Mouse (Mus musculus) kidney, embryonic 16.5 days (tissue): Measurements from ENCODE around the gene Rbx1. TPM values are rescaled to one million over a fixed set of nuclear protein-coding genes. Genes with fewer than 3 reads are reported as not detected.

Source experiments
- ATAC-seq: fragments of 200-750 bp; cut with Nextera tagmentation; 2 replicates; pipeline ENCODE4 v1.8.0; 2017; ENCODE audit warnings: moderate TSS enrichment; ENCODE audit not compliant: low FRiP score, low TSS enrichment
- H3K27ac ChIP-seq: fragments of 300-500 bp; sonication (generic); 2 replicates; pipeline ENCODE4 v1.5.1; 2014; ENCODE audit warnings: low read length
- H3K27me3 ChIP-seq: fragments of 300-500 bp; sonication (generic); 2 replicates; pipeline ENCODE4 v1.6.1; 2014; ENCODE audit warnings: low read length, control low read depth, mixed read lengths; ENCODE audit not compliant: insufficient read depth
- H3K36me3 ChIP-seq: fragments of 300-500 bp; sonication (generic); 2 replicates; pipeline ENCODE4 v1.6.1; 2014; ENCODE audit warnings: low read length, control low read depth, mixed read lengths; ENCODE audit not compliant: insufficient read depth
- H3K4me1 ChIP-seq: fragments of 300-500 bp; sonication (generic); 2 replicates; pipeline ENCODE4 v1.6.1; 2014; ENCODE audit warnings: low read length, control low read depth, mixed read lengths; ENCODE audit not compliant: insufficient read depth
- H3K4me2 ChIP-seq: fragments of 300-500 bp; sonication (generic); replicated peaks from 2 replicates; pipeline ENCODE4 v1.6.1; 2014; ENCODE audit warnings: low read depth, low read length
- H3K4me3 ChIP-seq: fragments of 300-500 bp; sonication (generic); 2 replicates; pipeline ENCODE4 v1.5.1; 2014; ENCODE audit warnings: mild to moderate bottlenecking, low read length
- H3K9ac ChIP-seq: fragments of 300-500 bp; sonication (generic); replicated peaks from 2 replicates; pipeline ENCODE4 v1.6.1; 2014; ENCODE audit warnings: low read length
- H3K9me3 ChIP-seq: fragments of 300-500 bp; sonication (generic); 2 replicates; pipeline ENCODE4 v1.6.1; 2016; ENCODE audit warnings: low read length, control low read depth
- WGBS: fragments of 180-500 bp; shearing (Covaris S2); extraction: QIAGEN DNeasy Blood & Tissue Kit; methylation state at CpG from one replicate; pipeline ENCODE4 v1.1.7; 2014; 5-methylcytosine and 5-hydroxymethylcytosine counted together
- polyA plus RNA-seq: library from polyadenylated mRNA; unstranded; fragments of >200 nt; fragmentation: Nextera tagmentation; extraction: Ambion mirVana; gene quantifications from 2 replicates; pipeline ENCODE4 v1.2.1, GENCODE M21; 2015

Rbx1 gene
- polyA plus RNA-seq, 1 experiment from 2014 or later: 423 TPM

GRCm38 (mm10) chr15:81439236-81439635 is 26.9 kb upstream of the Rbx1 start:
- H3K4me3 ChIP-seq: no peak overlapping the region
- H3K4me1 ChIP-seq: no peaks in the 10 kb centered on the region
- H3K36me3 ChIP-seq: peaks cover 10% of the 10 kb centered on the region
- no peaks in the 10 kb centered on the region for H3K27me3 ChIP-seq
- no peak for ATAC-seq
- H3K9ac ChIP-seq: no peak overlapping the region
- no peak overlapping the region for H3K4me2 ChIP-seq
- no peaks in the 10 kb centered on the region for H3K9me3 ChIP-seq
- no peak overlapping the region for H3K27ac ChIP-seq

- H3K4me2 ChIP-seq: no peak overlapping the region
- H3K4me3 ChIP-seq: no peak overlapping the region
- WGBS: 48% methylated on average over 3 of the region's 3 CpGs
- no peak overlapping the region for H3K27ac ChIP-seq
- H3K9ac ChIP-seq: no peak overlapping the region
- H3K36me3 ChIP-seq: peaks cover 21% of the 10 kb centered on the region
- ATAC-seq: no peak
- H3K9me3 ChIP-seq: no peaks in the 10 kb centered on the region
- no peaks in the 10 kb centered on the region for H3K27me3 ChIP-seq
- no peaks in the 10 kb centered on the region for H3K4me1 ChIP-seq
Observed at GRCm38 (mm10) chr15:81448463-81448862, 17.6 kb upstream of the Rbx1 start.

DNA sequence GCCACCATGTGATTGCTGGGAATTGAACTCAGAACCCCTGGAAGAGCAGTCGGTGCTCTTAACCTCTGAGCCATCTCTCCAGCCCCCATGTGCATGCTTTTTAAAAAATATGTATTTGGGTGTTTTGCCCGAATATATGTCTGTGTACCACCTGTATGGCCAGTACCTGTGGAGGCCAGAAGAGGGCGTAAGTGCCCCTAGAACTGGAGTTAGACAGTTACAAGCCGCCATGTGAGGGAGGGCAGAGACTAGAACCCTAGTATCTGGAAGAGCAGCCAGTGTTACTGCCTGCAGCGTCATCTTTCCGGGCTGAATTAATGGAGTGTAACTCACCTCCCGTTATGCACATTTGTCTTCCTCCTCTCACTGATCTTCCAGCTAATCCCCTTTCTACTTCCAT is 4.6 kb upstream of the Rbx1 start:
- no peaks in the 10 kb centered on the region for H3K27me3 ChIP-seq
- no peak for ATAC-seq
- no peak overlapping the region for H3K27ac ChIP-seq
- peaks cover 12% of the 10 kb centered on the region; the same call in 1 of the 2 replicates for H3K9me3 ChIP-seq
- 67% methylated on average over 7 of the region's 7 CpGs for WGBS
- H3K4me2 ChIP-seq: no peak overlapping the region
- H3K36me3 ChIP-seq: peaks cover 12% of the 10 kb centered on the region; the same call in 1 of the 2 replicates
- no peak overlapping the region for H3K4me3 ChIP-seq
- no peaks in the 10 kb centered on the region for H3K4me1 ChIP-seq
- H3K9ac ChIP-seq: no peak overlapping the region

DNA sequence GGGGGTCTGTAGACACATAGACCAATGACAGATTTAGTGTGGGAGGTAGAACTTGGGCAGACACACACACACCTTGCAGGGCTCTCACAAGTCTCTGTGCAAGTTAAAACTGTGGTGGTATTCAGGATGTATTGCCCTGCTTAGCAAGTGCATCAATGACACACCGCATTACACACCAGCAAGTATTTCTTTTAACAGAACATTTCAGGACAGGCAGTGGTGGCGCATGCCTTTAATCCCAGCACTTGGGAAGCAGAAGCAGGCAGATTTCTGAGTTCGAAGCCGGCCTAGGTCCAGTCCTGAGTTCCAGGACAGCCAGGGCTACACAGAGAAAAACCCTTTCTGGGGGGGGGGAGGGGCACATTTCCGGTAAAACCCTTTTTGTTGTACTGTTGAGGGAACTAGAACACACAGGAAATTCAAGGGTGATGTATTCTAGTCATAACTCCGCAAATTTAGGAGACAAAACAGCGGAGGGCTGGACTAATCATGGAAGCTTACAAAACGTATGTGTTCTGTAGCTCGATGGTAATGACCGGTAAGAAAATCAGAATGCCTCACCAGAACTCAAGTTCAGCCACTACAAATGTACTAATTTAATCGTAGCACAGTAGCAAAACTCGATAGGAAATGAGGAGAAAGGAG is 958 bp upstream of the Rbx1 start:
- no peak for ATAC-seq
- Histone ChIP-seq H3K9ac (peak overlapping the region; percentile 78), H3K36me3 (peaks cover 22% of the 10 kb centered on the region), H3K27me3 (no peaks in the 10 kb centered on the region), H3K9me3 (peaks cover 12% of the 10 kb centered on the region; the same call in 1 of the 2 replicates), H3K4me2 (peak overlapping the region; percentile 60), H3K4me1 (peaks cover 11% of the 10 kb centered on the region), H3K27ac (peak overlapping the region; percentile 89), H3K4me3 (peak overlapping the region; percentile 71)
- 77% methylated on average over 12 of the region's 12 CpGs for WGBS

DNA sequence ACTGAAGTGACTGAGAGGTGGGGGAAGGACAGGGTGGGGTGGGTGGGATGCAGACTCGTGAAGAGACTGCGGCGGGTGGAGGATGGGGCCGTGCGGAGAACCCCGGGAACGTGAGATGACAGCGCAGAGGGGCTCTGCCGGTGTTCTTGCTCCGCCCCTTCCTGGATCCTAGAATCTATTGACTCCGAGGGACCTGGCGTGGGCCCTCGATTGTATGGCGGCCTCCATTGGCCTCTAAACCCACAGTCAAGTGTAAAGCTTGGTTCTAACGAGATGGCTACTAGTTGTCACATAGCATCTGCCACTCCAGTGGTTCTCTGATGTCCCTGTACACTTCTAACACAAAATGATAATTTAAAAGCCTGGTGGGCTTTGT is 630 bp downstream of the Rbx1 start:
- Histone ChIP-seq H3K36me3 (peaks cover 34% of the 10 kb centered on the region), H3K4me1 (peaks cover 11% of the 10 kb centered on the region), H3K4me3 (peak overlapping the region; percentile 71), H3K9ac (peak overlapping the region; percentile 74), H3K27ac (peak overlapping the region; percentile 81), H3K27me3 (no peaks in the 10 kb centered on the region), H3K9me3 (peaks cover 9% of the 10 kb centered on the region; the same call in 1 of the 2 replicates), H3K4me2 (peak overlapping the region; percentile 74)
- WGBS: under 1% methylated on average over 15 of the region's 15 CpGs
- ATAC-seq: no peak

DNA sequence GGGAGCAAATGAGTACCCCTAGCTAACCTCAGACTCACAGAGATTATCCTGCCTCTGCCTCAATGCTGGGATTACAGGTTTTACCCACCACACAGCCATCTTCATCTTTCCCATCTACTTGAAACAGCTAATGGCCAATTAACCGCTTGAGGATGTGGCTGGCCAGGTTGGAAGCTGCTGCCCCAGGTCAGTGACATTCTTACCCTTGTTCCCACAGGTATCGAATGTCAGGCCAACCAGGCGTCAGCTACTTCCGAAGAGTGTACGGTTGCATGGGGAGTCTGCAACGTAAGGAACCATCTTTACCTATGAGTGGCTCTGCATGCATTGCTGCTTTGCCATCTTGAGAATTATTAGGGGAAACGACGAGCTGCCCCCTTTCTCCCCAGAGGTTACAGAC is 4.6 kb downstream of the Rbx1 start:
- no peak overlapping the region for H3K27ac ChIP-seq
- H3K36me3 ChIP-seq: peaks cover 64% of the 10 kb centered on the region
- WGBS: 46% methylated on average over 8 of the region's 8 CpGs
- no peaks in the 10 kb centered on the region for H3K9me3 ChIP-seq
- H3K4me3 ChIP-seq: no peak overlapping the region
- no peaks in the 10 kb centered on the region for H3K27me3 ChIP-seq
- peaks cover 11% of the 10 kb centered on the region for H3K4me1 ChIP-seq
- no peak overlapping the region for H3K4me2 ChIP-seq
- no peak for ATAC-seq
- H3K9ac ChIP-seq: no peak overlapping the region

GRCm38 (mm10) chr15:81472256-81472655 is 6.2 kb downstream of the Rbx1 start:
- 93% methylated on average over 5 of the region's 5 CpGs for WGBS
- Histone ChIP-seq H3K9me3 (no peaks in the 10 kb centered on the region), H3K4me3 (no peak overlapping the region), H3K36me3 (peaks cover 64% of the 10 kb centered on the region), H3K27ac (no peak overlapping the region), H3K4me2 (no peak overlapping the region), H3K27me3 (no peaks in the 10 kb centered on the region), H3K4me1 (peaks cover 8% of the 10 kb centered on the region), H3K9ac (no peak overlapping the region)
- no peak for ATAC-seq

GRCm38 (mm10) chr15:81475654-81476053 is 9.6 kb downstream of the Rbx1 start:
- H3K9ac ChIP-seq: no peak overlapping the region
- H3K4me1 ChIP-seq: 0 out of 2 replicates have a peak, but pooled peaks cover 1% of the 10 kb centered on the region
- 48% methylated on average over 3 of the region's 3 CpGs for WGBS
- no peak for ATAC-seq
- no peak overlapping the region for H3K4me2 ChIP-seq
- no peak overlapping the region for H3K4me3 ChIP-seq
- H3K36me3 ChIP-seq: peaks cover 47% of the 10 kb centered on the region
- H3K27me3 ChIP-seq: no peaks in the 10 kb centered on the region
- no peak overlapping the region for H3K27ac ChIP-seq
- H3K9me3 ChIP-seq: no peaks in the 10 kb centered on the region

DNA sequence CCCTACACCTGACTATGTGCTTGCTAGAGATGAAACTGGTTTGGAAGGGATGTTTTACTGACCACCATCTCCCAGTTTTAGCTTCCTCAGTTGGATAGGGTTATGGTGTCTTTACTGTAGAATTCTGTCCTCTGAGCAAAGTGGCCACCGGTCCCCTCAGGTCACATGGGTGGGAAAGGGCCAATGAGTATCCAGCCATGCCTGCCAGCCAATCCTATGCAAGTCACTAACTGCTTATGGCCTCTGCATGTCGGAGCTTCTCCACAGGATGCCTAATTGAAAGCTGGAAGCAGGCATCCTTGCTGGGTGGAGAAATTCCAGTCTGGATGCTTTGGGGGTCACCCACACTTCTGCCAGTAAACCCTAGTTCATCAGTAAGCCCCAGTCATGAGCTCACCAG is 10.5 kb downstream of the Rbx1 start:
- H3K9ac ChIP-seq: no peak overlapping the region
- no peaks in the 10 kb centered on the region for H3K27me3 ChIP-seq
- WGBS: 5% methylated on average over 2 of the region's 2 CpGs
- ATAC-seq: 0 out of 2 replicates have a peak, but pooled peaks have one; percentile 46
- peaks cover 8% of the 10 kb centered on the region; the same call in 1 of the 2 replicates for H3K4me1 ChIP-seq
- no peak overlapping the region for H3K4me3 ChIP-seq
- peaks cover 37% of the 10 kb centered on the region for H3K36me3 ChIP-seq
- no peak overlapping the region for H3K27ac ChIP-seq
- H3K9me3 ChIP-seq: no peaks in the 10 kb centered on the region
- no peak overlapping the region for H3K4me2 ChIP-seq

DNA sequence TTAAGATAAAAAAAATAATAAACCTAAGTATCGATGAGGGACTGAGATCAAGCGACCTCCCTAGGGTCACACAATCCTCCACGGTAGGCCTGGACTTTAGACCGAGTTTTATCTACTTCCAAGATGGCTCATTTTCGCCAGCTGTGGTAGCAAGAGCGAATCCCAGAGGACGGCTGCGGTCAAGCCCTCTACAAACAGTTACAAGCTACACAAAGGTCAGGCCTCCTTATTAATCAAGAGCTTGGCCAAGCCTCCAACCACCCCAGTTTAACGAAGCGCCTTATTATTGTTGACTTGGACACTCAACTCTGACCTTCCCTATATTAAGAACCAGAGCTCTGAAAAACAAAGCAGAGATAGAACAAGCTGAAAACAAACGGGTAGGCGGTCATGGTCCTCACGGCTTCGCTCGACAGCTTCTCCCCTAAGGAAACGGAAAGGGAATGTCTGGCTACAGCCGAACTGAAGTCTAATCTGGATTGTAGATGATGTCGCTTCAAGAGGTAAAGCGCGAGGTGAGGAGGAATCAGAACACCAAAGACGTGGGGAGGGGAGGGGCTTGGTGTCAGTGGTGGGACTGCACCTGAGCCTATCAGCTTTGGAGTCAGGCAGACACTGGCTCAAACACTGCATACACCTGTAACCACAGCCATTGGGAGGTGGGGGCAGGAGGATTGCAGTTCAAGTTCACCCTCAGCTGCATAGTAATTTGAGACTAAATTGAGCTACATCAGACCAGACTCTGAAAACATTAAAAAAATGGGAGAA is 13.5 kb downstream of the Rbx1 start:
- H3K4me3 ChIP-seq: no peak overlapping the region
- 39% methylated on average over 21 of the region's 21 CpGs for WGBS
- peaks cover 8% of the 10 kb centered on the region; the same call in 1 of the 2 replicates for H3K4me1 ChIP-seq
- ATAC-seq: 0 out of 2 replicates have a peak, but pooled peaks have one; percentile 35
- no peak overlapping the region for H3K4me2 ChIP-seq
- no peak overlapping the region for H3K9ac ChIP-seq
- peaks cover 8% of the 10 kb centered on the region for H3K36me3 ChIP-seq
- H3K9me3 ChIP-seq: no peaks in the 10 kb centered on the region
- H3K27me3 ChIP-seq: no peaks in the 10 kb centered on the region
- no peak overlapping the region for H3K27ac ChIP-seq
